Mouse (Mus musculus) embryonic facial prominence, embryonic 14.5 days (tissue): ENCODE measurements around the gene Fam186b. TPM values are rescaled to one million over a fixed set of nuclear protein-coding genes. Genes with fewer than 3 reads are reported as not detected.

ENCODE experiments used
- ATAC-seq: fragments of 200-750 bp; cut with Nextera tagmentation; 2 replicates; pipeline ENCODE4 v1.8.0; 2017; ENCODE audit warnings: low read depth, moderate number of reproducible peaks, moderate TSS enrichment
- DNase-seq: peaks from one replicate; pipeline ENCODE4 v3.0.0-alpha.2; 2015; ENCODE audit warnings: low spot score
- H3K27ac ChIP-seq: fragments of 300-500 bp; sonication (generic); replicated peaks from 2 replicates; pipeline ENCODE4 v1.5.1; 2014; ENCODE audit warnings: low read depth, mild to moderate bottlenecking, low read length, moderate library complexity
- H3K27me3 ChIP-seq: fragments of 300-500 bp; sonication (generic); replicated peaks from 2 replicates; pipeline ENCODE4 v1.6.1; 2014; ENCODE audit warnings: low read length; ENCODE audit not compliant: control insufficient read depth, insufficient read depth
- H3K36me3 ChIP-seq: fragments of 300-500 bp; sonication (generic); 2 replicates; pipeline ENCODE4 v1.6.1; 2014; ENCODE audit warnings: low read length, mixed read lengths; ENCODE audit not compliant: control insufficient read depth, insufficient read depth
- H3K4me1 ChIP-seq: fragments of 300-500 bp; sonication (generic); 2 replicates; pipeline ENCODE4 v1.6.1; 2014; ENCODE audit warnings: antibody characterized with exemption, low read length; ENCODE audit not compliant: control insufficient read depth, insufficient read depth
- H3K4me2 ChIP-seq: fragments of 300-500 bp; sonication (generic); 2 replicates; pipeline ENCODE4 v1.6.1; 2014; ENCODE audit warnings: low read depth, mild to moderate bottlenecking, low read length, moderate library complexity, mixed read lengths
- H3K4me3 ChIP-seq: fragments of 300-500 bp; sonication (generic); 2 replicates; pipeline ENCODE4 v1.5.1; 2014; ENCODE audit warnings: low read depth, mild to moderate bottlenecking, low read length
- H3K9ac ChIP-seq: fragments of 300-500 bp; sonication (generic); 2 replicates; pipeline ENCODE4 v1.6.1; 2014; ENCODE audit warnings: low read depth, mild to moderate bottlenecking, low read length, moderate library complexity, mixed read lengths
- H3K9me3 ChIP-seq: fragments of 300-500 bp; sonication (generic); 2 replicates; pipeline ENCODE4 v1.6.1; 2016; ENCODE audit warnings: low read length; ENCODE audit not compliant: control insufficient read depth
- WGBS: fragments of 180-500 bp; shearing (Covaris S2); extraction: QIAGEN DNeasy Blood & Tissue Kit; methylation state at CpG from one replicate; pipeline ENCODE4 v1.1.7; 2014; 5-methylcytosine and 5-hydroxymethylcytosine counted together
- polyA plus RNA-seq: library from polyadenylated mRNA; unstranded; fragments of >200 nt; fragmentation: Nextera tagmentation; extraction: Ambion mirVana; gene quantifications from 2 replicates; pipeline ENCODE4 v1.2.1, GENCODE M21; 2014

The Fam186b gene
- polyA plus RNA-seq, 1 experiment from 2014 or later, result 0.06 TPM

DNA sequence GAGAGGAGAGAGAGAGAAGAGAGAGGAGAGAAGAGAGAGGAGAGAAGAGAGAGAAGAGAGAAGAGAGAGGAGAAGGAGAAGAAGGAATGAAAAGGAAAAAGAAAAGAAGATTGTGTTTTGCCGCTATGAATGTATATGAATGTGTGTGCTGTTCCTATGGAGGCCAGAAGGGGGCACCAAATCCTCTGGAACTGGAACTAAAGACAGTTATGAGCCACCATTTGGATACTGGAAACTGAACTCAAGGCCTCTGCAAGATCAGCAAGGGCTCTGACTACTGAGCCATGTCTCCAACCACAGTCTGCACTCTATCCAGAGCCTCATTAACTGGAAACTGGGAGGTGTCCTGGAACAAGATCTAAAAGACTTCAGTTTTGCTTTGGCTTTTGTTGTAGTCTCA, 31.3 kb upstream of the Fam186b start:
- Histone ChIP-seq H3K27ac (no peak overlapping the region), H3K36me3 (peaks cover 80% of the 10 kb centered on the region), H3K4me1 (peaks cover 2% of the 10 kb centered on the region; the same call in 1 of the 2 replicates), H3K27me3 (no peaks in the 10 kb centered on the region), H3K4me3 (no peak overlapping the region), H3K9me3 (peaks cover 4% of the 10 kb centered on the region; the same call in 1 of the 2 replicates), H3K4me2 (no peak overlapping the region), H3K9ac (no peak overlapping the region)
- 77% methylated on average over 1 of the region's 1 CpGs for WGBS
- ATAC-seq (no peak), DNase-seq (no peak)

DNA sequence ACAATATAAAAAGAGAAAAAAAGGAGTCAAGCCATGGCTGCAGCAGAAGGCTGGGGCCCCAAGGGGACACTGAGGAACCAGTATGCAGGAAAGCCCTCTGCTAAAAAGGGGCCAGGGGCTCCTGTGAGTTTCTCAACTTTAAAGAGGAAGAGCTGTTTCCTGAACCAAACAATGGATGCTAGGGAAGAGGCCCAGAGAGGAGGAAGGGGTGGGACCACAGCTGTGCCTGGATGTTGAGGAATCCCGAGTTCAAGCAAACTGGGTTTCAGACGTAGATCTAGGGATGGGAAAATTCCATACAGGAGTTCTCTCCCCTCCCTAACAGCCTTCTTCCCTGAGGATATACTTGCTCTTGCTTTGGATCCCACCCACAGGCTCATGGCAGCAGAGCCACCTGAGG, 30.7 kb upstream of the Fam186b start:
- Histone ChIP-seq H3K36me3 (peaks cover 80% of the 10 kb centered on the region), H3K9ac (no peak overlapping the region), H3K4me1 (no peaks in the 10 kb centered on the region), H3K27ac (no peak overlapping the region), H3K27me3 (no peaks in the 10 kb centered on the region), H3K9me3 (peaks cover 4% of the 10 kb centered on the region; the same call in 1 of the 2 replicates), H3K4me2 (no peak overlapping the region), H3K4me3 (no peak overlapping the region)
- WGBS, result 38% methylated on average over 2 of the region's 2 CpGs
- ATAC-seq, result no peak
- peak; percentile 29 for DNase-seq

DNA sequence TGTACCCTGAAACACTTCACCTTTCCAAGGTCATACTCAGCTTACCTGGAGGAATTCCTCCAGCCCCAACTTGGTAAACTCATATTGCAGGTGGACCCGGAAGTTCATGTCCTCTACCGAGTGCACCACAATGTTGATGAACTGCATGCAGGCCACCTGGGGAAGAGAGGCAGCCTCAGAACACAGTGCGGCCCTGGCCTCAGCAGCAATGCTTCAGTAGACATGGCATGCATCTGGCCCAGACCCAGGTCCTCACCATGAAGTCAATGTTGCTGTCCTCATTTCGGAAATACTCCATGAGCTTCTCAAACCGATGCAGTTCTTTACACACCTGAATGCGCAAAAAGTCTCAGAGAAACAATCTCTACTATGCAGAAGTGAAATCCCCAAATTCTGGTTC, 29.9 kb upstream of the Fam186b start:
- no peak for ATAC-seq
- no peak overlapping the region for H3K9ac ChIP-seq
- H3K4me1 ChIP-seq, result no peaks in the 10 kb centered on the region
- H3K9me3 ChIP-seq, result peaks cover 4% of the 10 kb centered on the region; the same call in 1 of the 2 replicates
- H3K4me2 ChIP-seq, result no peak overlapping the region
- WGBS, result 90% methylated on average over 6 of the region's 6 CpGs
- no peaks in the 10 kb centered on the region for H3K27me3 ChIP-seq
- H3K27ac ChIP-seq, result no peak overlapping the region
- H3K4me3 ChIP-seq, result no peak overlapping the region
- no peak for DNase-seq
- H3K36me3 ChIP-seq, result peaks cover 86% of the 10 kb centered on the region

DNA sequence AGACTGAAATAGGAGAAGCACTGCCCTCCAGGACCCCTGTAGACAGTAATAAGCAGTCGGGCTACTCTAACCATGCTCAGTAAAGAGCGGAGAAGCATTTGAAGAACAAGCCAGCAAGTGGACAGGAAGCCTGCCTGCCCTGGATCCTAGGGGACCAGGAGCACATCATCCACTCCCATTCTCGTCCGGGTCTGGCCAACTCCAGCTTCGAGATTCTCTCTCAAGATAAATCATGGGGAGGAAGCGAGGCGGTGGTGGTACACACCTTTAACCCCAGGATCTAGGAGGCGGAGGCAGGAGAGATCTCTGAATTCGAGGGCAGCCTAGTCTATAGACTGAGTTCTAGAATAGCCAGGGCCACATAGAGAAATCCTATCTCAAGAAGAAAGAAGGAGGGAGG, 28.5 kb upstream of the Fam186b start:
- Histone ChIP-seq H3K4me2 (no peak overlapping the region), H3K4me3 (no peak overlapping the region), H3K27me3 (no peaks in the 10 kb centered on the region), H3K27ac (no peak overlapping the region), H3K36me3 (peaks cover 90% of the 10 kb centered on the region), H3K9me3 (peaks cover 4% of the 10 kb centered on the region; the same call in 1 of the 2 replicates), H3K9ac (no peak overlapping the region), H3K4me1 (no peaks in the 10 kb centered on the region)
- ATAC-seq (no peak), DNase-seq (no peak)
- WGBS, result 78% methylated on average over 9 of the region's 9 CpGs

DNA sequence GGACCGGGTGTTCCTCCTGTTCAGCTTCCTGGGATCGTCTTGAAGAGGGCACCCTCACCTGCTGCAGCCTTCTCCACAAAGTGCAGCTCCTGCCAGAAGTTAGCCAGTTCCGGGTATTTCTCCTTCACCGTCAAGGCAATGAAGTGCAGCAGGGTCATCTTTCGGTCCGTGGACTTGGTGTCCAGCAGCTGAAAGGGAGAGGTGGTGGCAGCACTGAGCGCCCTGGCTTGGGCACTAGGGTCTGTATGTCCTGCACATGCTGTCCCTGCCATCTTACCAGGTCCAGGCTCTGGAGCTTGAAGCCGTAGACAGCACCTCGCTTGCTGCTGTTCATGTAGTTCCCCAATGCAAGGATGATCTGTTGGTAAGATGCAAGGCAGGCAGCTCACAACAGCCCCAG, 25.3 kb upstream of the Fam186b start:
- Histone ChIP-seq H3K27me3 (no peaks in the 10 kb centered on the region), H3K9me3 (no peaks in the 10 kb centered on the region), H3K27ac (no peak overlapping the region), H3K4me2 (no peak overlapping the region), H3K36me3 (peaks cover 98% of the 10 kb centered on the region), H3K4me1 (no peaks in the 10 kb centered on the region), H3K4me3 (no peak overlapping the region), H3K9ac (no peak overlapping the region)
- no peak for DNase-seq
- ATAC-seq, result no peak
- WGBS, result 80% methylated on average over 9 of the region's 9 CpGs

DNA sequence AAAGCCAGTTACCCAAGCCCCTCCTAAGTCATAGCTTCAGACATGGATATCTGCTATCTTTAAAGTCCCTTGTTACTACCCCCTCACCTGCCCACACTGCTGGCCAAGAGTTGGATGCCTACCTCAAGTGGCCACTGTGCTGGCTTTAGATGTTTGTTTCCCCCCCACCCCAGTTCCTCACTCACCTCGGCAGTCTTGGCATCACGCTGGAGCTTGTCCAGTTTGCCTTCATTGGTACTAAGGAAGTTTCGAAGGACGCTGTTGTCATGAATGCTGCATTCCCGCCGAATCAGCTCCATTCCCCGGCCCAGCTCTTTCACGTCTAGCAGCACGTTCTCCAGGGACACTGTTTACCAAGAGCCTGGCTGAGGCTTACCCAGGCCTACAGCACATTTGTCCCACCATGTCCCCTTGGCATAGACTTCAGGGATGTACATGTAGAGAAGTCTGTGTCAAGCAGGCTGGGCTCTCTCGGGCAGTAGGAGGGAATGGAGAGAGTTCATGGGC, 24.5 kb upstream of the Fam186b start:
- H3K9ac ChIP-seq, result no peak overlapping the region
- no peak overlapping the region for H3K4me3 ChIP-seq
- H3K4me1 ChIP-seq, result no peaks in the 10 kb centered on the region
- ATAC-seq (no peak), DNase-seq (no peak)
- H3K27me3 ChIP-seq, result no peaks in the 10 kb centered on the region
- H3K27ac ChIP-seq, result peak overlapping the region; percentile 48
- no peak overlapping the region for H3K4me2 ChIP-seq
- no peaks in the 10 kb centered on the region for H3K9me3 ChIP-seq
- H3K36me3 ChIP-seq, result peaks cover 99% of the 10 kb centered on the region
- WGBS, result 85% methylated on average over 10 of the region's 10 CpGs

DNA sequence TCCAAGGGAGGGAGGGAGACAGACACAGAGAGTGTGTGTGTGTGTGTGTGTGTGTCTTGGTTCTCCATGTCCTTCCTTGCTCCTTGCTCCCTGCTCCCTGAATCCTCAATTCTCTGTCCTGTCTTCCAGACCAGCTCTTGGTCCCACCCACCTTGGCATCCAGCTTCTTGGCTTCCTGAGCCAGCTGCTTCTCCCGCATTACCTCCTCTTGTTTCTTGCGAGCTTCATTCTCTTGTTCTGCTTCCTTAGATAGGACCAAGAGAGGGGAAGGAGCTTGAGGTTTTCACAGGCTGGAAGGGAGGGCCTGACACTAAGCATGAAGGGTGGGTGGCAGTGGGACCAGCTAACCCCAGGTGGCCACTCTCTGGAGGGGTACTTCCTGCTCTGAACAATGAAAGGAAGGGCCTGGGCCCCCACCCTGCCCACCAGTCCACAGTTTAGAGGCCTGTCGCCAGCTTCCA, 23.8 kb upstream of the Fam186b start:
- H3K4me2 ChIP-seq, result no peak overlapping the region
- H3K9ac ChIP-seq, result 0 out of 2 replicates have a peak overlapping the region, but pooled peaks have one; percentile 4
- no peak overlapping the region for H3K4me3 ChIP-seq
- WGBS, result 62% methylated on average over 3 of the region's 3 CpGs
- ATAC-seq, result no peak
- H3K4me1 ChIP-seq, result no peaks in the 10 kb centered on the region
- no peak for DNase-seq
- H3K9me3 ChIP-seq, result no peaks in the 10 kb centered on the region
- peak overlapping the region; percentile 48; the same call in 1 of the 2 replicates for H3K27ac ChIP-seq
- peaks cover 99% of the 10 kb centered on the region for H3K36me3 ChIP-seq
- no peaks in the 10 kb centered on the region for H3K27me3 ChIP-seq

DNA sequence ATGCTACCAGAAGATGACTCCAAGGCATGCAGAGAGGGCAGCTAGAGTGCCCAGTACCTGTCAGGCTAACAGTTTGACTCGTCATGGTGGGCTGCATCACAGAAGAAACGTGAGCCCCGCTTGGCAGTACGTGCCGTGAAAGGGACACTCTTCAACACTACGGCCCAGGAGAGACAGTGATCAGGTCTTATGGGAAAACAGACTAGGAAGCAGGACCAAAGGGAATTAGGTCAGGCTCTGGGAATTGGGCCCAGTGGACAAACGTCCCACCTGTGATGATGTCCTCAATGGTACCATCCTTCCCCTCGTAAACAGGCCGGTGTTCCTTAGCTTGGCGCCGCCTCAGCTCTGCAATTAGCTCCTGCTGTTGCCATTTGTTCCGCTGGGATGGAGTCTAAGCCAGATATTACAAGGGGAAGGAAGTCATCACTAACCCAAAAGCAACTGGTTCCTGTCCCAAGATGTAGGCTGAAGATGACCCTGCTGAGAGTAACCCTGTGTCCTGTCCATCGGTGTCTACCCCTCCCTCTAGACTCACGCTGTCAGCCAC, 23.2 kb upstream of the Fam186b start:
- no peak overlapping the region for H3K9ac ChIP-seq
- no peaks in the 10 kb centered on the region for H3K4me1 ChIP-seq
- H3K36me3 ChIP-seq, result peaks cover 99% of the 10 kb centered on the region
- H3K27ac ChIP-seq, result peak overlapping the region; percentile 48; the same call in 1 of the 2 replicates
- no peak overlapping the region for H3K4me2 ChIP-seq
- no peaks in the 10 kb centered on the region for H3K27me3 ChIP-seq
- ATAC-seq (no peak), DNase-seq (no peak)
- WGBS, result 83% methylated on average over 14 of the region's 14 CpGs
- no peaks in the 10 kb centered on the region for H3K9me3 ChIP-seq
- no peak overlapping the region for H3K4me3 ChIP-seq

DNA sequence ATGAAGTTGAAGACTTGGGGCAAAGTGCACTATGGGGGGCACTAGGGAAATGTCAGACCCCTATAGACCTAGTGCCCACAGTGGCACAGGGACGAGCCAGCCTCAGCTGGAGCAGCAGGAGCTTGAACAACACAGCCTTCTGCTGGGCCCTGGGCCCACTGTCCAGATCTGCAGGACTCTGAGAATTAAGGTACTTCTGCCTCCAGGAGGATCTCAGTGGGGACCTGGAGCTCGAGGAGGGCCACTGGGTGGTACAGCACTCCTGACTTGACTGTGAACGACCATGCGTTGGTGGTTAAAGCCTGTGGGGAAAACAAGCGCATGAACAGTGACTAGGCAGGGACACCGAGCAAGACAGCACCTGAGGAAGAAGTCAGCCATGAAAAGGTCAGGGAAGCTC, 22.4 kb upstream of the Fam186b start:
- DNase-seq, result no peak
- Histone ChIP-seq H3K9ac (no peak overlapping the region), H3K27me3 (no peaks in the 10 kb centered on the region), H3K4me3 (no peak overlapping the region), H3K4me2 (no peak overlapping the region), H3K27ac (peak overlapping the region; percentile 46; the same call in 1 of the 2 replicates), H3K4me1 (no peaks in the 10 kb centered on the region), H3K9me3 (no peaks in the 10 kb centered on the region), H3K36me3 (peaks cover 99% of the 10 kb centered on the region)
- 82% methylated on average over 6 of the region's 6 CpGs for WGBS
- ATAC-seq, result no peak
